Mouse (Mus musculus) lung, postnatal 36 days (tissue): ENCODE results near the gene Avpr1b.

Source experiments
- DNase-seq: peaks from one replicate; pipeline ENCODE4 v3.0.0; 2022; ENCODE audit warnings: mixed read lengths

The Avpr1b gene

DNA sequence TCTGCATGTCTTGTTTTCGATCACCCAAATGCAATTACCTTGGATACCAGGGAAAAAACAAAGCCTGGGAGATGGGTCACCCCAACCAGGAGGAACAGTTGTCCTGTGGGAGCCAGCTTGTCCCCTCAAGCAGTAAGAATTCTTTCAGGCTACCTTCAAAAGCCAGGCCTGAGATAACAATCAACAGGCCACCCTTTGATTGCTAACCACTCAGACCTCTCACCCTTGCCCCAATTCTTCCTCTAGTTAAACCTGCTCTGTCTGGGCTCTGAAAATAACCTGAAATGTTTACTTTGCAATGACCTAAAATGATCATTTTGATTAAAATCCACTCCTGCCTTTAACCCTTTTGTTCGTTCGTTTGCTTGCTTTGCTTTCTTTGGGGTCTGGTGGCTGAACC lies 24.6 kb downstream of the Avpr1b start:
- DNase-seq, result no peak

DNA sequence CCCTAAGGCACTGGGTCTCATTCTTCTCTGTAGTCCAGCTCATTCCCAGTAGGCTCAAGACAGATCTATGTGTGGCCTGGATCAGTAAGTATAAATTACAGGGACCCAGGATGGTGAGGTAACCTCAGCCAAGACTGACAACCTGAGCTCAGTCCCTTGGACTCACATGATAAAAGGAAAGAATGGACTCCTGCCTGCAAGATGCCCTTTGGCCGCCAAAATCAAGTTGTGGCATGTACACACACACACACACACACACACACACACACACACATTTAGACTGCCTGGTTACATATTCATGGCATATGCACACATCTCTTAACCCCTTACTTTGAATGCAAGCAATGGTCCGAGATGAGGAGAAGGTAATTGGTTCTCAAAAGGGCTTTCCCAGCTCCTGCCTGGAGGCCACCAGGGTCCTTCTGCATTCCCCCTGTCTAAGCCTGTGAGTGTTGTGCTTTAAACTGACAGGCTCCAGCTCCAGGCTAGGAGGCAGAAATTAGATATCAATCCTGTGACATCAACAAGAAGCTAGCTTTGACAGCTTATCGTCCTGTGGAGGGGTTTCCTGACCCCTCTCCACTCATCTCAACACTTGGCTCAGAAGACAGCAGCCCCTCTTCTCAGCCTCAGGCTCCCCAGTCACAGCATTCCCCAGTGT lies 25.3 kb downstream of the Avpr1b start:
- DNase-seq, result no peak

- no peak for DNase-seq
These were observed 27.2 kb downstream of the Avpr1b start for GRCm38 (mm10) chr1:131626200-131626599.

DNA sequence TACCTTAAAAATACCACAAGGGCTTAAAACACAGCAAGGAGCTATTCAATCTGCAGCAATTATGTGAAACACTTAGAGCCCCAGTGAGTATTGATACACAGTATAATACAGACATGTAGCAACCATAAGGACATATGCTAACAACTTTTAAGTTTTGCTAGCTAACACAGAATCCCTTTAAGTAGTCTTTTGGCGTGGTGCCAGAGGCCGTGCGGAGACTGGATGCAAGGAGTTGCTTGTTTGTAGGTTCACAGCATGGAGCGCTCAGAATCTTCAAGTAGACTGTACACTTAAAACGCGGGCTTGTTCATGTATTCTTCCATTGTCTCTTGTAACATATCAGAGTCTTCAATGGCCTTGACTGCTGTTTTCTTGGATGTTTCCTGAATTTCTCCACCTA lies 33.2 kb downstream of the Avpr1b start:
- DNase-seq, result peak; percentile 23

DNA sequence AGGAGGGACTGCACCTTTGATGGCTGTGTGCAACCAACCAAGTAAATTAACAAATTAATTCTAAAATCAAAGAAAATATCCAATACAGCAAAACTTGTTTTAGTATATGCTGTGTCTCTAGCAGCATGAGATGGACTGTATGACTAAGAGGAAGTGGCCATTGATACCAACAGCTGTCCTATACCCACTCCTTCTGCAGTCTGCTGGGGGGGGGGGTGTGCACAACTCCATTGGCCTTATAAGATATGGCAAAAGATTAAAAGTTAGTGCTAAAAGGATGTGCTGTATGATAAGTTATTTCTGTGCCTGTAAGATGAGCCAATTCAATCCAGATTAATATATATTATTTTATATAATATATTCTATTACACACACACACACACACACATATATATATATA lies 35.5 kb downstream of the Avpr1b start:
- no peak for DNase-seq

DNA sequence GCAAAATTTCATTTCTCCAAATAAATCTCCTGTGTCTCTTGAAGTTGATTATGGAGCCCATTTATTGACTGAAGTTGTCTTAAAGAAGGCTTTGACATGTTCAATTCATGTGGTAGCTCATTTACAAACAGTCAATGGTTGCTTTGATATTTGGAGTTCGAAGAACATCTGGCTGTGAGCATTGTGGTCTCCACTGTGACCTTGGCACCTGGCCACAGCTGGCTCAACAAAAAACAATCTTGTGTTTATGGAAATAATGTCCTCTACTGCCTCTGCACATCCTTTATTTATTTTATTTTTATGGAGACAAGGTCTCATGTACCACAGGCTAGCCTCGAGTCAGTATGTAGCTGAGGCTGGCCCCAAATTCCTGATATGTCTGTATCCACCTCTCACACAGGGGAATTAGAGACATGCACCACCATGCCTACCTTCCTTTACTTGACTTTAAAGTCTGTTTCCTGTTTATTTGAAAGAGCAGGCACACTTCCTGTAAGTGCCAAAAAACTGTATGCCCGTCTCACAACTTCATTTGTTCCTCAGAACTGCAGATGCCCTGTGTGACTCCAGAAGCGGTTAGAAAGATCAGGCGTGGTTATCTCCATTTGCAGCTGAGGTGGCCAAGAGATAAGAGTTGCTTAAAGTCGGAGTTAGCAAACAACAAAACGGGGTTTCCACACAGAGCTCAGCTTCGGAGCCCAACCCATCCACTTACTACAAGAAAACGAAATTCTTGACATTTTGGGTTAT lies 38.9 kb downstream of the Avpr1b start, which contains the start of gene Ctse:
TSS of gene Ctse (plus strand) at position 516 of the 750 bp plus-strand sequence.
- DNase-seq, result peak; percentile 28

- DNase-seq, result peak; percentile 16
These were observed 39.7 kb downstream of the Avpr1b start for GRCm38 (mm10) chr1:131638541-131639421.

- no peak for DNase-seq
These were observed 41.0 kb downstream of the Avpr1b start for GRCm38 (mm10) chr1:131640062-131640461.

DNA sequence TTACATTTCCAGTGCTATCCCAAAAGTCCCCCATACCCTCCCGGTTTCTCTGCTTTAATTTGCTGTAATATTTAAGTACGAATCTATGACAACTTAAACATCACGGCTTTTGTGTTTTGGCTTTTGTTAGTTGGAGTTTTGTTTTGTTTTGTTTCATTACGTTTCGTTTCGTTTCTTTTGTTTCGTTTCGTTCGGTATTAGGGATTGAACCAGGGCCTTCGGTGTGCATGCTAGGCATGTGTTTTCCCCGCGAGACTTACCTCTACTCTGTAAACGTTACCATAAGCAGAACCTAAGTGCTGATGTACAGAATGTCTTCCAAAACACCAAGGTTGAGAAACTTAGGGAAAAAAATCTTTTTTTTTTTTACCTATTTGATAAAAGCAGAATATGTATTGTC lies 42.5 kb downstream of the Avpr1b start:
- no peak for DNase-seq

GRCm38 (mm10) chr1:131642251-131642650 lies 43.2 kb downstream of the Avpr1b start:
- DNase-seq, result no peak

GRCm38 (mm10) chr1:131652670-131653443 lies 53.8 kb downstream of the Avpr1b start:
- peak; percentile 9 for DNase-seq

GRCm38 (mm10) chr1:131655601-131656000 lies 56.6 kb downstream of the Avpr1b start:
- DNase-seq, result no peak

GRCm38 (mm10) chr1:131657945-131658354 lies 58.9 kb downstream of the Avpr1b start:
- peak; percentile 96 for DNase-seq

DNA sequence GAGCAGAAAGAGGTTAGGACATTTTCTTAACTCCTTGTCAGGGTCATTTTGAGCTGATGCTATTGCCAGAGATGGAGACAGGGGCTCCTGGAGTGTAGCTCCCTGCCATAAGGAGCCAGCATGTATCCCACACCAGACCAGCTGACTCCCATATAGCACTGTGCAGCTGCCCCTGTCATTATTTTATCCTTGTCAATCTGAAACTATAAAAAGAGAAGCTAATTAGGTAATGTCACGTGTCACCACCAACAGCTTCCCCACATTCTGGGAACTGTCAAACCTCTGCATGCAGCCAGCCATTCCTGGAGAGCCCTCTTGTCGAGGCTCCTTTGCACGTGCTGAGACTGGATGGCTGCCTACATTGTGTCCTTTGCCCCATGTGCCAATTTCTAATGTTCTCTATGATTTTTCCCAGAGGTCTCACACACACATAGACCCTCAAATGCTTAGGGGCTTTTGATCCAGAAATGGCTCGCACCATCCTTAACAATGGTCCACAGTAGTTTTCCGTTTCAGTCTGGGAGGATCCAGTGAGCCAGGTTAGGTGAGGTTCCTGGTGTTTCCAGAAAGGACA lies 60.6 kb downstream of the Avpr1b start:
- DNase-seq, result no peak

- DNase-seq, result no peak
These were observed 61.2 kb downstream of the Avpr1b start for GRCm38 (mm10) chr1:131660266-131660665.

- DNase-seq, result no peak
These were observed 61.9 kb downstream of the Avpr1b start for GRCm38 (mm10) chr1:131660716-131661472.
